Mouse (Mus musculus): Measurements from ENCODE around the gene 1700025G04Rik.

The 1700025G04Rik gene

DNA sequence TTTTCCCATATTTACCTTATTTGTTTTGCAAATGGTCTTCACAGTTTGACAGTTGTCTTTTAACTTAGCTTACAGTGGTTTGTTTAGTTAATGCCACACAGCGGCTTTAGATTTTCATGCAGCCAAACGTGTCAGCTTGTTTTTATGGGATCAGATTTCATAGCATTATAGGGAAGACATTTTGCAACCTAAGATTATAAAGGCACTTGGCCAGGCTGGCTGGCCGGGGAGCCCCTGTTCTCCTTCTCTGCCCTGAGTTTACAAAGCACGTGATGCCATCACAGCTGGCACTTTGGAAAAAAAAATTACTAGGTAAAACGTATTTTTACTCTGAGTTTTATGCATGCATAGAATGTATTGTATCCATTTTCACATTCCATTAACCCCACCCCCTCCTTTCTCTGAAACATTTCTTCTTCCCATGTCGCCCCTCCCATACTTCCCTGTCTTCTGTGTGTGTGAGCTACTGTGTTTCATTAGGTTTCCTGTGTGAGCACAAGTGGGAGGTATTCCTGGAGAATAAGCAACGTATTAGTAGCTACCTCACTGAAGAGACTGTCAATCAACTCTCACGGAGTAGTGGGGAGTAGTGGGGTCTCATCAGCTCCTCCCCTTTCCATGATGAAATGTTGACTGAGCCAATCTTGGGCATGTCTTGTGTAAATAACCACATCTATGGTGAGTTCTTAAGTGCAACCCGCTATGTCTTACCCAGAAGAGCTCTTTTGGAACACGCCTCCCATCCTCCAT, 93.8 kb downstream of the 1700025G04Rik start:
- no peak for DNase-seq (ENCODE audit: low read depth, low spot score)

DNA sequence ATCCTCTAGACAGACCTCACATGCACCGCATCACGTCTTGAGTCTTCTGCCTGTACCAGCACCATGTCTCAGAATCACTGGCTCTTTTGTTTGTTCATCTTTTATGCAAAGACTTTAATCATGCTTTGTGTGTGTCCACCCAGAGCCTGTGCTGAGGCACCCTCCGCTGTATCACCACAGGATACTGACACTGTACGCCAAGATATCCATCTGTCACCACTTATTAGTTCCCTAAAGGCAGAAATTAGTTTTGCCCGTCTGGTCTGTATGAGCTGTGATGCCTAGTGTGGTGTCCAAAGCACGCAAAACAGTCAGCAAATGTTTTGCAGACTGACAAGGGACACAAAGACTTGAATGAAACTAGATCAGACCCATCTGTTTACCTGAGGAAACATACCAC, 95.7 kb downstream of the 1700025G04Rik start:
- no peak for DNase-seq (ENCODE audit: low read depth, low spot score)

DNA sequence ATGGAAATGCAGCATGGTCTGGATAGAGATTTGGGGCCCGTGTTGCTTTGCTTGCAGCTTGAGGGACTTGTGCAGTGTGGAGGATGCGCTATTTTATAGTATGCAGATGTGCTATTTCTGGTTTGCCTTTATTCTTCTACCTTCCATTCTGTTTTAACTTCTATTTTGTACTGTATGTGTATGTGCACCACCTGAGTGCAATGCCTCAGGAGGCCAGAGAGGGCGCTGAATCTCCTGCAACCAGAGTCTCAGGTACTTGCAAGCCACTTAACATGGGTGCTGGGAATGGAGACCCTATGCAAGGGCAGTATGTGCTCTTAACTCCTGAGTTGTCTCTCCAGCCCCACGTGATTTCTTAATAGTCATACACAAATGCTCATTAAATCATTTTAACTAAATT, 98.4 kb downstream of the 1700025G04Rik start:
- no peak for DNase-seq (ENCODE audit: low read depth, low spot score)

DNA sequence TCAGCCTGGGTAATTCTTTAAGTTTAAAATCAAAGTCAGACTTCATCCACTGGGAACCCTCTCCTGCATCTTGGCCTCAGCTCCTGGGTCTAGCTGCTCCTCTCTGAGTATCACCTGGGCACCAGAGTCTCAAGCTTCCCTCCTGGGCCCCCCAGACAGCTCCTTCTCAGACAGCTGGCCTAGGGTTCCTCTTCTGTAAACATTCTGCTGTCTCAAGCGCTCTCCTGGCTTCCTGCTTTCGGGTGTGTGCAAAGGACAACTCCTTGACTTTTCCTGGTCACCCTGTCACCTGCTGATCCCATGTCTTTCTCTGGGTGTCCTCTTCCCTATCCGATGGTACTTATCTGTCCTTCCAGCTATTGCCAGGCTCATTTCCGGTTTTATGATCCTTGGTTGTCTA, 99.3 kb downstream of the 1700025G04Rik start:
- no peak for DNase-seq (ENCODE audit: low read depth, low spot score)

DNA sequence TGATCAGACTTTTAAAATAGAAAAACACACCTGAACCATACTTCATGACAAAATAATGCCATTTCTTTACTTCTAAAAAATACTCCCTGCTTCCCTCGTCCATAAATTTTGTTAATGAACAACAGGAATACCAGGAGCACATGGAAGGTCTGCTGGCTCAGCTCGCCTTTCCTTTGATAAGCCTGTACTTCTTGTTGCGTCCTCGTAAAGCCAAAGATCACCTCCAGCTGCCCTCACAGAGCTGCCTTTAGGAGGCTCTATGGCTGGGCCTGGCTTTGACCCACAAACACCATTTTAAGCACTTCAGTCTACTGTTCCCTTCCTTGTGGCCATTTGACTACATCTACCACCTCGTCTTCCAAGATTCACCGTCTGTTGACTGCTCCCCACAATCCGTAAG, 101.2 kb downstream of the 1700025G04Rik start:
- DNase-seq (ENCODE audit: low read depth, low spot score): no peak

DNA sequence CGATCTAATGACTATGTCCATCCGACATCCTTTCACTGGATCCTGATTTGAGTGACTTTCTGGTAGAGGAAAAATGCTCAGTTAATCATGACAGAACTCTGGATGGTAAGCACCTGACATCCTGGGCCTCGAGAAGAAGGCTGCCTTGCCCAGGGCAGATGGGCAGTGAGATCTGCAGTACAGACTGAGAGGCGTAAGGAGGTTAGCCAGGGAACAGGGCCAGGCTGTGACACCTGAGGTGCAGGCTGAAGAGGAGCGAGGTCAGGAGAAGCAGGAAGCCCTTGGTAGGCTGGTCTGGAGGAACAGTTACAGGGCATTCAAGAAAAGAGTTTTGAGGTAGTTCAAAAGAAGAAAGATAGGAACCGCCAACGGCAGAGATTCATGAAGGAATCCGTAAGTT, 101.9 kb downstream of the 1700025G04Rik start:
- DNase-seq (ENCODE audit: low read depth, low spot score): no peak

DNA sequence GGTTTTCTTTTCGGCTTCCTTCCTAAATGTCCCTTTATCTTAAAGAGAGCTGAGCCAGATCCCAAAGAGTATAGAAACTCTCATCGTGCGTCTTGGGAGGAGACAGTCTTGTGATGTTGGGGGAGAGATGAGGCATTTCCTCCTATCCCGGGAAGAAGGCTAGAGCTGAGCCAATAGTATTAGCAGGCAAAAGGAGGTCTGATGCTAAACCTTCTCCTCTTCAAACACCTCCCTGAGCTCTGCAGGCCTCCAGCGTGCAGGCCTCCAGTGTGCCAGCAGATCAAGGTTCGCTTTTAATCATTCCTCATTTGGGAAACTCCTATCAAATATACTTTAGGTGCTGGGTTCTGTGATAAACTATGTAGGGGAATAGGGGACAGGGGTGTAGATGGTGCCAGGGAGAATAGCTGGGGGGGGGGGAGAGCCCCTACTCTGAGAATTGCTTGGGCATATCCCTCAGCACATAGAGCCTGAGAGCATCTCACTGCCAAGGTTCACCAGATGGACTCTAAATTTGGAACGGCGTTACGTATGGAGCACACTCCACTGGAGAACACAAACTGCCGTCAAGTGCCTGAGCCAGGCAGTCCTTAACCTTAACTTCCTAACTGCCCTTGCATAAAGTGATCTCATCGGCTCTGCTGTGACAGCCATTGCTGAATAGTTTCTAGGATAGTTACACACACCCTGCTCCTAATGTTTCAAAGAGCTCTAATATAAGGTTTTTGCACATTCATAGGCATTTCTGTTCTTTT, 103.7 kb downstream of the 1700025G04Rik start:
- no peak for DNase-seq (ENCODE audit: low read depth, low spot score)

DNA sequence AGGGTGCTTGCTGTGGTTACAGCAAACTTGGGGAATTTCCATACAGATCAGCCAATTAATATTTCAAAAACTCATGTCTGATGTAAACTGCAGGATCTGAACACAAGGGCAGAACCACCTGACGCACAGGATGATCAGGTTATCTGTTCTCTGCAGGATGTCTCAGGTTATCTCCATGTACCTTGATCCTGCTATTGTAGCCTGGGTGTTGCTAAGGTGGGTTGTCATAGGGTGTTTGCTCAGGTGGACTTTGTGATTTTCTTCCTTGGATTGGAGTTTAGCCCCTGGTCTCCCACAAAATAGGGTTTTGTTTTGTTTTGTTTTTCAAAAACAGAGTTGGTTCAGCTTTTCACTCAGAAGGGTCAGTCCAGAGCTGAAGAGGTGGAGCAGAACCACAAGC, 104.9 kb downstream of the 1700025G04Rik start:
- DNase-seq (ENCODE audit: low read depth, low spot score): no peak

DNA sequence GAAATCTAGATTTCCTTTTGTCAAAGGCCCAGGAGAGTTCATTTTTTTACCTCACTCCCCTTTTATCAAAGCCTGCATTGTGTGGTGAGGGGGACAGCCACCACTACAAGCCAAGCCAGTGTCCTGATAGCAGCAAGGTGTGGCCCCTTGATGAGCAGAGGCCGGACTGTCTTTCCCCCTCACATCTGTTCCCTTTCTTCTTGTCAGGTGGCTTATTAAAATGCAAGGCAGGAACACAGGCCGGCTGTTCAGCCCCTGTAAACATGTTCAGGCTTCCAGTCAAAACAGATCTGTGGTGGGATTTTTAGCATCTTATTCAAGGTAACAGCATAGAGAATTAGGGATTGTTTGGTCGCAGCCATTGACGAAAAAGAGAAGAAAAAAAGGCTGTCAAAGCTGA, 105.9 kb downstream of the 1700025G04Rik start:
- no peak for DNase-seq (ENCODE audit: low read depth, low spot score)

DNA sequence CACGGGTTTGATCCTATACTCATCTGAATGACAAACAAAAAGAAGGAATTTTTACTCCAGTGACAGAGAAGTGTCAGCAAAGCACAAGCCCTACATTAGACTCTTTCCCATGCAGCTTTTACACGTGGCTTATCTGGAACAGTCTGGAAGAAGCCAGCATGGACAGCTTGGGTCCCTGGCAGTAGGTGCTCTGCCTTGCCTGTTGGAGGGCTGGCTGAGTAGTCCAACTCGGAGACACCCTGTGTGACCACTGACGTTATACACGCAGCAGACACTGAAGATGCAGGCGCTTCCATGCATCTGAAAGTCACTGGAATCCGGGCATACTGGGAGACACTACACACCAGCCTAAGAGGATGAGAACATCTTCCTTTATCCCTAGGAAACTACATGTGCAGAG, 109.4 kb downstream of the 1700025G04Rik start:
- no peak for DNase-seq (ENCODE audit: low read depth, low spot score)

DNA sequence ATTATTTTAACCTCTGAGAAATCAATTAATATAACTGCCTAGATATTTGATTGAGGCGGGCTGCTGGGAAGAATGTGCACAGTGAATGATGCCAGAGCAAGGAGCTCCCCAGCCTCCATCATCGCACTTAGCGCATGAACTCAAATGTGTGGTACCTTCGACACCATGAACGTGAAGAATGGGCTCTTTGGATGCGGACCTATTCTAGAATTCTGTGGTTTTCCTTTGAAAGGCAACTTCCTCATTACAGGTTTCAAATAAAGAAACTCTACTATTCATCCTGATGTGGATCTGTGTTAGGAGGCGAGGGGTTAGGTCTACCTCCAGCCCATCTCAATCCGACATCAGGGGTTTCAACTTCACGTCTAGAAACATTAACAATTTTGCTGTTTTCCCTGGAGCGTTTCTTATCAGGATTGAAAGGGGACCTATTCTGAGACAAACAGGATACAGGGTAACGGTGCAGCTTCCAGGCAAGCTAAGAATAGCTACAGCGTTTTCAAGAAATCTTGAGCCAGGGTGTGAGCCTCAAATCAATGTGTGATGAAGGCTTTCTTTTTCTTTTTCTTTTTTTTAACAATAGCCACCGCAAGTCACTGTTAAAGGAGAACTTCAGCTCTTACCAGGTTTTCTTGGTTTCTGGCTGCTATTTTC, 110.0 kb downstream of the 1700025G04Rik start:
- DNase-seq (ENCODE audit: low read depth, low spot score): no peak

DNA sequence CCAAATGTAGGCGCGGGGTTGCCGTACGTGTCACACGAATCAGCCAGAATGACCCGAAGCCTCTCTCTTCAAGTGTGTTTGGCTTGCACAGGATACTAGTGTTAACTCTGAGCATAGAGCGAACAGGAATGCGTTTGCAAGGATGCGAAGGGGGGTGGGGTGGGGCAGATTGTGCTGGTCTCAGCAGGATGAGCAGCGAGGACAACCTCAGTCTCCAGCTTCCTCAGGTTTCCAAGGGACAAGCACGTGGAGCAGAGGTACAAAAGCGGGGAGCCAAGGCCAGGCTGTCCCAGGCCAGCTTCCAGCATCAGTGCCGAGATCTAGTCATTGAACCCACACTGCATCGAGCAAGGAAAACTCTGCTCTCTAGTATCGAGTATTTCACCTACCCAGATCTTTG, 111.2 kb downstream of the 1700025G04Rik start:
- DNase-seq (ENCODE audit: low read depth, low spot score): no peak

DNA sequence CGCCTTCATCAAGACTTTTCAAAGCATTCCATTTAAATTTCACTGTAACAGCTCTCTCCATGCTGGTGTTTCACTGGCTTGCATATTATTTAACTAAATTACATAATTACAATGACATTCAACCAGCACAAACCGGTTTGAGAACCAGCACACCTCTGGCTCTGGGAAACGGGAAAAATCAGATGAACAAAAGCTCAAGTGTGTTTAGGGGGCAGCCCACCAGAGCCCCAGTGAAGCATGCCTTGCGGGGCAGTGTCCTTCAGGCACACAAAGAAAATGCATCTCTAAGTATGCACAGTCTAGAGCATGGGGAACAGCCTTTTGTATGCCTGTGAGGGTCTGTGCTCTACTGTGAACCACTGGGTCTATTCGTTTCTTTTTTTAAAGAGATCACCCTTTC, 112.3 kb downstream of the 1700025G04Rik start:
- no peak for DNase-seq (ENCODE audit: low read depth, low spot score)

DNA sequence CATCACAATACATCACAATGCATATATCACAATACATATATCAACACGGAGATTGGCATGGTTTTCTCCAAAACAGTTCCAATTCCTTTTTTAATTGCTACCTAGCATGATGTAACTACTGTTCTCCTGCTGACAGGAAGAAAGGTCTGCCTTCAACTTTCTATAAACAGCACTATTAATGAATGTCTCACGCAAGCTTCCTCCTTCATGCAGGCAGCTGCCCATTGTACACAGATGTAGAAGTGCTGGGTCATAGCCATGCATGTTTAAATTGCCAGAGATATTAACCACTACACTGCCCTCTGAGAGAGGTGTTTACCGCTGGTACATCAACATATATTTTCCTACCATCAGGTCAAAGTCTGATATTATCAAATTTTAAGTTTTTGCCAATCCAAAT, 113.1 kb downstream of the 1700025G04Rik start:
- DNase-seq (ENCODE audit: low read depth, low spot score): no peak

DNA sequence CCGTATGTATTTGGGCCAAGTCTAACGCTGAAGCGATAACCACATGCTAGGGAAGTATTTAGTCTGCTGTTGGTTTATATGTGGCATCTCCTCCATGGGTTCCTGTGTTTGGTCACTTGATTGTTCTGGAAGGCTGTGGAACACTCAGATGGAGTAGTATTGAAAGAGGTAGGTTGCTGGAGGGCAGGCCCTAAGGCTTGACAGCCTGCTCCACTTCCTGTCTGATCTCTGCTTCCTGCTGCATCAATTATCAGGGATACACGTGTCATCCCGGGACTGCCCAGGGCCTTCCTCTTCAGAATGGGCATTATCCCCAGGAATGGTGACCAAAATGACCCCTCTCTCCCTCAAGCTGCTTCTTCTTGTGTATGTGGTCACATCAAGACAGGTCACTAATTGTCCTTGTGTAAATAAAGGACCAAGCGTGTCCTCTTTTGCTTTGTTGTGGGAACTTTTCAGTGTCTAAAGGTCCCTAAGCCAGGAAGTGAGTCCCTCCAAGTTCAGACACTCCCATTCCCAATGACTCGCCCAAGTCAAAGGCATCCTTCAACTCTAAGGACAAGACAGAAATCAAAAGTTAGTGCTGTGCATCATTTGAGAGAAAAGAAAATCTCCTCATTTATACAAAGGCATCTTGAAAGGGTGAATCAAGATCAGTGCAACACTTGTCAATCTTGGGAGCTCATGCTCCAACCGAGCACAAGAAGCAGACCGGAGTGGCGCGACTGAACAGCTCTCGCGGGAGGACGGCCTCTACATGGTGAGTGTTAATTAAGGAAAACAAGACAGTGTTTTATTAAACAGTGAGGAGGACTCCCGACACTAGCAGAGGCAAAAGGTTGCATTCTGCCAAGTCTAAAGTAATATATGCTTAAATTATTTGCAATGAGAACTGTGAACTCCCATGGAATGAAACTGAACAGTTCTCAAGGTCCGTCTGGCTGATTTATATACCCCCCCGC, 114.2 kb downstream of the 1700025G04Rik start:
- no peak for DNase-seq (ENCODE audit: low read depth, low spot score)

DNA sequence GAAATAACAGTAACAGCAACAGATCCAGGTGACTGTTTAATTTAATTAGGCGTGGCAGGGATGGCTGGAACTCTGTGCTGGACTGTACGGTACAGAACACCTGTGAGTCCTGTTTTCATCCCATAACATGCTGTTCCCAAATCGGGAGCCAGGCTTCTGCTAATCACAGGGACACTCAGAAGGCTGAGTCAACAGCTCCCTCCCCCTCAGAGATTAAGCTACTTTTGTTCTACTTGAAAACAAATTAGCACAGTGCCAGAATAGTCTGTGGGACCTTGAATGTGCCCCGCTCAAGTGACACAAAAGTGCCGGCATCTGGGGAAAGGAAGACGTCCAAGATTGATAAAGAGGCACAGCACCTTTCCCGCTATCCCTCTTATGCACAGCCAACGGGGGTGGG, 115.0 kb downstream of the 1700025G04Rik start:
- no peak for DNase-seq (ENCODE audit: low read depth, low spot score)

DNA sequence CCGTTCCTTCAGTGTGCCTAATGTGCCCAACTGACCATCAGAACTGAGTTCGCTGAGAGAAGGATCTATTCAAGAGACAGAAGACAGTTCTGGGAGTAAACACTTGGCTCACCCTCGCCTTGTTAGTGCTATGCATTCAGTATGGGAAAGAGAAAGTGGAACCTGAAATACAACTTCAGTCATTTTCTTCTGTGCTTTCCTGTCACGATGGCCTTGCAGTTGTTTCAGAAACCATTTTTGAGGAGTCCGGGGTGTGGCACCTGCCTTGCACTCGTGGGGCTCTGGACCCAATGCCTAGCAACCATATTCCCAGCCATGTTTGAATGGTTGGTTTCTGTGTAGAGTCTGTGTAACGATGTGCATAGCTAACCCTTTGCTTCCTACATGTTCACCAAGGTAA, 115.5 kb downstream of the 1700025G04Rik start:
- DNase-seq (ENCODE audit: low read depth, low spot score): no peak

DNA sequence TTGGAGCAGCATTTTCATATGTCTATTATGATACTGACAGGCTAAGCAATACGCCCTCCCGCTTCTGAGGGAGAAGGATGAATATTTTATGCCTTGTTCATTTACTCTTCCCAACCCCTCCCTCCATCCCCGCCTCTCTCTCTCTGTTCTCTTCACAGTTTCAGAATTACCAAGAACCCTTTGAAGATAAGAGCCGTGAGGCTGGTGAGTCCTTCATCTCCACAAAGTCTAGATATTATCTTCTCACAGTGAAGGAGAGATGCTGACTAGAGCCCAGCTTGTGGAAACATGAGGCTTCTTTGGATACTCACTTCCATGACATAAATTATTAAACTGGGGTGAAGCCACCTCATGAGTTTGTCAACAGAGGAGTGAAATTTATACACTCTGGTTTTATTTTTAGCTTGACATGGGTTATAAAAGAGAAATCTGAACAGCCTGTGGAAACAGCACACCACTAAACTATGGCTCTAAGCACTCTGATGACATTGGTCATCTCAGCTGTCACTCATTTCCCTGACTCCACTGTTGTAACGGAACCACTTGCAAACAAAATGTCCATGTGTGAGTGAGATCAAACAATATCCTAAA, 116.7 kb downstream of the 1700025G04Rik start:
- DNase-seq (ENCODE audit: low read depth, low spot score): no peak

DNA sequence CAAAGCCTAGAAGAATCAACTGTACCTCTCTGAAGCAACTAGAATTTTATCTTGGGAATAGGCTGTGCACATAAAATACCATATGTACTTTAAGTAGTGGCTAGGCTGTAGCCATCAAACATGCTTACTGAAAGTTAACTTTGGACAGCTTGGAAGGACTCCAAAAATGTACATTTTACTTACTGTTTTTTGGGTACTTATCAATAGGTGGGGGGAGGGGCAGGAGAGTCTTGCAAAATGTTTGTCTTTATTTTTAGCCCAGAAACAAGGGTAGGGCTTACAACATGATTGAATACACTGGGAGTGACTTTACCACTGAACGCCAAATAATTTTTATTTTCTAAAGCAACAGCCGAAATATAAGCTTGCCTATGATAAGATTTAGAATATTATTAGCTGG, 118.3 kb downstream of the 1700025G04Rik start:
- DNase-seq (ENCODE audit: low read depth, low spot score): no peak

DNA sequence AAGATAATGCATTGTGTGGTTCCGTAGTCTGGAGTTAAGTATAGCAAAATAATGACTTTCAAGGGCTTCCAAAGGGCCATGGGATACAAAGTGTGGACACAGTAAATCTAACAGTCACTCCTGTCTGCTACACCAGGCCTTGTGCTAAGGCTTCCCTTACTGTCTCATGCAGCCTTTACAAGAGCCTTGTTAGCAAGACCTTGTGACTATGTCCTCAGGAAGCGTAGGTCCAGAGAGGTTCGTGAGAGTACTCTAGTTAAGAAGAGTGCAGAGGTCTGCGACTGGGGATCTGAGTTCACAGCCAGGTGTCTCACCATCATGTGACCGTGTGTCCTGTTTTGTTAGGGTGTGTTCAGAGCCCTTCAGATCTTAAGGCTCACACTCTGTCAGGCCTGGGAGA, 121.8 kb downstream of the 1700025G04Rik start:
- no peak for DNase-seq (ENCODE audit: low read depth, low spot score)

DNA sequence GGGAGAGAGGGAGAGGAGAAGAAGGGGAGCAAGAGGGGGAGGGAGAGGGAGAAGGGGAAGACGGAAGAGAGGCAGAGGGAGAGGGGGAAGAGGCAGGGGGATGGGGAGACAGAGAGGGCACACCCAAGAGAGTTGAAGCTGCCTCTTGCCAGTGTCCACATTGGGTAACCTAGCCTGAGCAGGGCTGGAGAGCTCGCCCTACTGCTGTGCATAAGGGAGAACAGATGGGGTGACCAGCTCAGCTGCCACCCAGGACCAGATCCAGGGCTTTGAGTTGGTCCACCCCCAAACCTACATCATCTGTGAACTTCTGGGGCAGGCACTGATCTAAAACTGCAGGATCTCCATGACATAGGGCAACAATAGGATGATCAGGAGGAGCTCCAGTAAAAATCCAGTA, 125.1 kb downstream of the 1700025G04Rik start:
- DNase-seq (ENCODE audit: low read depth, low spot score): no peak
